ENCODE assay signal across 8 mouse cellular contexts in the genomic region with DNA sequence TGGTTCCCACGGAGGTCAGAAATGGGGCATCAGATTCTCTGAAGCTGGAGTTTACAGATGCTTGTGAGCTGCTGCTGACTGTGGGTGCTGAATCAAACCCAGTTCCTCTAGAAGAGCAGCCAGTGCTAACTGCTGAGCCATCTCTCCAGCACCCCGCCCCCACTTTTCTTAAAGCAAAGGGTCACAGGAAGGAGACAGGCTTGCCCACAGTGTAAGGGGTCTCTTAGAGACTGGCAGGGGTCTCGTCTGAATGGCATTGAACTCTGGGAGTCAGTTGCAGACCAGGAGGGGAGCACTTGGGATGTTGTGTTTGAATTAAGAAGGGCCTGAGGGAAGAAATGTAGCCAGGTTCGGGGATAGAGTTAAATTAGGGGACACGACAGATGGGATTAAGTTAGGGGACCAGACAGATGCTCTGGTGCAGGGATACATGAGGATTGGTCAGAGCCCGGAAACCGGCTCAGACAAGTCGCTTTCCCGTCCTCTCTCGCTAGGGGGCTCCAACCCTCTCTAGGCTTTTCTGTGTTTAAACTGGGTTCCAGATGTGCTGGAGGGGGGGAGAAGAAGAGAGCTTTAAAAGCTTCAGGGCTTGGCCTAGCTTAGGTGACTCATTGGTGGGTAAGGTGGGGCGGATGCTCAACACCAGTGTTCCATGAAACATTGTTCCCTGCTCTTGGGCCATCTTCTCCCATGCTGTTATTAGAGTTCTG. TPM values are rescaled to one million over a fixed set of nuclear protein-coding genes. Genes with fewer than 3 reads are reported as not detected.
A peak's percentile ranks its signal among the peaks of the same experiment; 100 is the strongest.
DNase-seq lines count a peak whose midpoint lies in the region; ATAC-seq and TF ChIP-seq lines count a peak whose summit lies in the region.
"Had no signal": no experiment of that assay in that cellular context is flagged by ENCODE, and none has a peak within 500 bp of the region (broad histone marks: within the 10 kb centered on the region; RNA-seq: fewer than 3 reads in every experiment).

No protein-coding gene starts in this region.

- peak; percentile 63 for TF ChIP-seq CTCF in kidney, postnatal 0 days (IDR thresholded peaks at IDR 0.05; ENCODE audit: low read depth)
- peak; percentile 63 for TF ChIP-seq CTCF in ES-Bruce4 (IDR thresholded peaks at IDR 0.05; ENCODE audit: low read depth, low read length)

- peaks cover 14% of the 10 kb centered on the region for H3K4me1 ChIP-seq in kidney, postnatal 0 days (replicated peaks; ENCODE audit: insufficient read depth, low read length)
- H3K4me1 ChIP-seq in ES-Bruce4 (ENCODE audit: control insufficient read depth, insufficient read depth, low read length): peaks cover 2% of the 10 kb centered on the region

- TF ChIP-seq POLR2A in ES-Bruce4 (IDR thresholded peaks at IDR 0.05; ENCODE audit: insufficient read depth, low read length): no peak

- H3K4me3 ChIP-seq in kidney, postnatal 0 days (replicated peaks; ENCODE audit: low read depth, low read length): no peak overlapping the region
- H3K4me3 ChIP-seq in ES-Bruce4 (ENCODE audit: low read depth, low read length): no peak overlapping the region
- H3K4me3 ChIP-seq: liver, embryonic 15.5 days had no signal

- H3K4me2 ChIP-seq in kidney, postnatal 0 days (ENCODE audit: low read length): no peak overlapping the region
- H3K4me2 ChIP-seq: liver, embryonic 15.5 days had no signal

- no peak for ATAC-seq in kidney, postnatal 0 days (replicated peaks; ENCODE audit: low FRiP score, low read depth)

- H3K27ac ChIP-seq in kidney, postnatal 0 days: no peak overlapping the region
- H3K27ac ChIP-seq in ES-Bruce4 (ENCODE audit: insufficient read depth, low read length): no peak overlapping the region
- H3K27ac ChIP-seq: liver, embryonic 15.5 days had no signal

- H3K27me3 ChIP-seq in kidney, postnatal 0 days (ENCODE audit: insufficient read depth, low read length): peaks cover 26% of the 10 kb centered on the region
- H3K27me3 ChIP-seq in ES-Bruce4 (ENCODE audit: control insufficient read depth, insufficient read depth, low read length, poor library complexity, severe bottlenecking): peaks cover 5% of the 10 kb centered on the region; the same call in 1 of the 2 replicates

- peak; percentile 72 for DNase-seq in kidney, postnatal 0 days (ENCODE audit: low spot score)
- no peak for DNase-seq in kidney, adult 11 months
- DNase-seq in A20 (ENCODE audit: low read depth, low spot score): peak; percentile 66
- peak; percentile 37 to 64 for DNase-seq in cerebellum, postnatal 25 days
- peak; percentile 35 to 42 for DNase-seq in left cerebral cortex, postnatal 25 days (ENCODE audit: low spot score in 2 of 2)
- peak; percentile 78 for DNase-seq in testis, postnatal 10 days (ENCODE audit: low spot score)

- no peaks in the 10 kb centered on the region for H3K9me3 ChIP-seq in kidney, postnatal 0 days (replicated peaks; ENCODE audit: low read length)
- no peaks in the 10 kb centered on the region for H3K9me3 ChIP-seq in ES-Bruce4 (replicated peaks; ENCODE audit: control insufficient read depth, insufficient read depth, low read length, poor library complexity, severe bottlenecking)
- H3K9me3 ChIP-seq: liver, embryonic 15.5 days had no signal

- no peaks in the 10 kb centered on the region for H3K36me3 ChIP-seq in kidney, postnatal 0 days (ENCODE audit: insufficient read depth, low read length)
- no peaks in the 10 kb centered on the region for H3K36me3 ChIP-seq in ES-Bruce4 (ENCODE audit: control insufficient read depth, insufficient read depth, low read length, poor library complexity, severe bottlenecking)
- H3K36me3 ChIP-seq: liver, embryonic 15.5 days had no signal

- intact Hi-C loops in left cerebral cortex, postnatal 25 days (cut with DNase I): no loop called here

- WGBS in kidney, postnatal 0 days: 18% methylated on average over 11 of the region's 11 CpGs

- no peak overlapping the region for H3K9ac ChIP-seq in kidney, postnatal 0 days (ENCODE audit: low read depth, low read length)
- H3K9ac ChIP-seq in ES-Bruce4 (ENCODE audit: low read depth, poor library complexity, severe bottlenecking): no peak overlapping the region
- H3K9ac ChIP-seq: liver, embryonic 15.5 days had no signal

- TF ChIP-seq EP300 in ES-Bruce4 (IDR thresholded peaks at IDR 0.05; ENCODE audit: insufficient read depth, low read depth, low read length): no peak

RNA-seq across cellular contexts. Expression of a gene that starts 7.0 kb away (rescaled TPM):
- polyA plus RNA-seq in kidney, postnatal 0 days (2015; fragmentation: Nextera tagmentation; extraction: Ambion mirVana): 23.6 and 25.0 TPM in 2 replicates
- 0.67 and 0.85 TPM in 2 replicates for polyA plus RNA-seq in ES-Bruce4 (2011; ENCODE audit: insufficient read depth, insufficient read length, low read depth, missing spikeins)
- total RNA-seq in left cerebral cortex, postnatal 25 days (2021): 1 to 10 TPM; 1.9 to 2.2 TPM

RNA-seq across cellular contexts. Expression of a gene that starts 34.7 kb away (rescaled TPM):
- 28.4 and 29.0 TPM in 2 replicates for polyA plus RNA-seq in kidney, postnatal 0 days (2015; fragmentation: Nextera tagmentation; extraction: Ambion mirVana)
- polyA plus RNA-seq in ES-Bruce4 (2011; ENCODE audit: insufficient read depth, insufficient read length, low read depth, missing spikeins): 13.4 and 15.6 TPM in 2 replicates
- total RNA-seq in left cerebral cortex, postnatal 25 days (2021): 100 to 1,000 TPM; 107 to 129 TPM

RNA-seq across cellular contexts. Expression of a gene that starts 36.5 kb away (rescaled TPM):
- polyA plus RNA-seq in kidney, postnatal 0 days (2015; fragmentation: Nextera tagmentation; extraction: Ambion mirVana): 0.43 and 0.80 TPM in 2 replicates
- 0.97 and 1.3 TPM in 2 replicates for polyA plus RNA-seq in ES-Bruce4 (2011; ENCODE audit: insufficient read depth, insufficient read length, low read depth, missing spikeins)
- 1 to 10 TPM; 4.2 to 4.6 TPM for total RNA-seq in left cerebral cortex, postnatal 25 days (2021)
- polyA plus RNA-seq: liver, embryonic 15.5 days had no signal

Comparison
In these comparisons a context has a peak if more than half of its experiments do, and no peak if none do; other contexts are left out.
1. RNA of a gene that starts 7.0 kb away (polyA plus RNA-seq): 23.6 to 25.0 TPM in kidney, postnatal 0 days; 0.67 to 0.85 TPM in ES-Bruce4; every median in the first group is over 10 times any median in the second.